Mouse (Mus musculus) heart, postnatal 0 days (tissue): ENCODE measurements around the gene Glcci1. TPM values are rescaled to one million over a fixed set of nuclear protein-coding genes. Genes with fewer than 3 reads are reported as not detected.

Source experiments
- ATAC-seq: fragments of 200-750 bp; cut with Nextera tagmentation; 2 replicates; pipeline ENCODE4 v1.8.0; 2017; ENCODE audit warnings: low read depth, moderate number of reproducible peaks, moderate library complexity; ENCODE audit not compliant: insufficient read depth
- DNase-seq: peaks from one replicate; pipeline ENCODE4 v3.0.0-alpha.2; 2016; ENCODE audit warnings: low spot score
- H3K27ac ChIP-seq: fragments of 300-500 bp; sonication (generic); 2 replicates; pipeline ENCODE4 v1.5.1; 2014; ENCODE audit warnings: low read depth, mild to moderate bottlenecking
- H3K27me3 ChIP-seq: fragments of 300-500 bp; sonication (generic); 2 replicates; pipeline ENCODE4 v1.6.1; 2014; ENCODE audit warnings: low read length, mixed read lengths; ENCODE audit not compliant: control insufficient read depth, insufficient read depth
- H3K36me3 ChIP-seq: fragments of 300-500 bp; sonication (generic); replicated peaks from 2 replicates; pipeline ENCODE4 v1.6.1; 2014; ENCODE audit warnings: low read length, mixed read lengths; ENCODE audit not compliant: control insufficient read depth, insufficient read depth
- H3K4me1 ChIP-seq: fragments of 300-500 bp; sonication (generic); 2 replicates; pipeline ENCODE4 v1.6.1; 2014; ENCODE audit warnings: antibody characterized with exemption; ENCODE audit not compliant: control insufficient read depth, insufficient read depth
- H3K4me2 ChIP-seq: fragments of 300-500 bp; sonication (generic); 2 replicates; pipeline ENCODE4 v1.6.1; 2014; ENCODE audit warnings: low read depth, mild to moderate bottlenecking, low read length, moderate library complexity
- H3K4me3 ChIP-seq: fragments of 300-500 bp; sonication (generic); 2 replicates; pipeline ENCODE4 v1.5.1; 2014; ENCODE audit warnings: low read depth, low read length
- H3K9ac ChIP-seq: fragments of 300-500 bp; sonication (generic); replicated peaks from 2 replicates; pipeline ENCODE4 v1.6.1; 2014; ENCODE audit warnings: low read depth, low read length, mixed read lengths
- H3K9me3 ChIP-seq: fragments of 300-500 bp; sonication (generic); replicated peaks from 2 replicates; pipeline ENCODE4 v1.6.1; 2016; ENCODE audit warnings: low read length; ENCODE audit not compliant: control insufficient read depth
- CTCF ChIP-seq: IDR thresholded peaks from 2 replicates; pipeline ENCODE4 v1.5.1; 2016; ENCODE audit warnings: antibody characterized with exemption, control low read depth, low read depth
- EP300 ChIP-seq: IDR thresholded peaks from 2 replicates; pipeline ENCODE4 v1.6.1; 2016; ENCODE audit warnings: antibody characterized with exemption, low read depth
- WGBS: fragments of 180-500 bp; shearing (Covaris S2); extraction: QIAGEN DNeasy Blood & Tissue Kit; methylation state at CpG from one replicate; pipeline ENCODE4 v1.1.7; 2014; 5-methylcytosine and 5-hydroxymethylcytosine counted together
- polyA plus RNA-seq: library from polyadenylated mRNA; unstranded; fragments of >200 nt; fragmentation: Nextera tagmentation; extraction: Ambion mirVana; gene quantifications from 2 replicates; pipeline ENCODE4 v1.2.1, GENCODE M21; 2015
- total RNA-seq: library from RNA; depleted of rRNA; stranded (reverse); fragments of >200 nt; gene quantifications from 2 replicates; pipeline ENCODE4 v1.2.3, GENCODE M21; 2014; ENCODE audit warnings: low replicate concordance

Gene Glcci1
- total and polyA plus RNA-seq, 2 experiments from 2014 or later = 2.7 to 23.4 TPM

DNA sequence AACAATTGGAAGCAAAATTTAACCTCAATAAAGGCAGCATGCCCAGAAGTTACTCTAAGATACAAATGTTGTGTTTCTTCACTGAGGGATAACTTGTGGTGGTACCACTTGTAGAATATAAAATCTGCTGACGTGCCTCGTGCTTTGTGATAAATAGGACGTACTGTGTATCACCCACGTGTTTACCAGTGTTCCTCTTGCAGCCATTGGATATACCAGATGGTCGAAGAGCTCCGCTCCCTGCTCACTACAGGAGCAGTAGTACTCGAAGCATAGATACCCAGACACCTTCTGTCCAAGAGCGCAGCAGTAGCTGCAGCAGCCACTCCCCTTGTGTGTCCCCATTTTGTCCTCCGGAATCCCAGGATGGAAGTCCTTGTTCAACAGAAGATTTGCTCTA is 73.0 kb downstream of the Glcci1 start:
- H3K4me3 ChIP-seq = no peak overlapping the region
- no peak for DNase-seq
- no peaks in the 10 kb centered on the region; the same call in 1 of the 2 replicates for H3K36me3 ChIP-seq
- H3K9ac ChIP-seq = no peak overlapping the region
- WGBS = 88% methylated on average over 9 of the region's 9 CpGs
- H3K27ac ChIP-seq = no peak overlapping the region
- no peaks in the 10 kb centered on the region for H3K27me3 ChIP-seq
- H3K4me2 ChIP-seq = no peak overlapping the region
- no peaks in the 10 kb centered on the region for H3K4me1 ChIP-seq
- no peak for ATAC-seq
- TF ChIP-seq EP300 = no peak
- no peaks in the 10 kb centered on the region for H3K9me3 ChIP-seq

DNA sequence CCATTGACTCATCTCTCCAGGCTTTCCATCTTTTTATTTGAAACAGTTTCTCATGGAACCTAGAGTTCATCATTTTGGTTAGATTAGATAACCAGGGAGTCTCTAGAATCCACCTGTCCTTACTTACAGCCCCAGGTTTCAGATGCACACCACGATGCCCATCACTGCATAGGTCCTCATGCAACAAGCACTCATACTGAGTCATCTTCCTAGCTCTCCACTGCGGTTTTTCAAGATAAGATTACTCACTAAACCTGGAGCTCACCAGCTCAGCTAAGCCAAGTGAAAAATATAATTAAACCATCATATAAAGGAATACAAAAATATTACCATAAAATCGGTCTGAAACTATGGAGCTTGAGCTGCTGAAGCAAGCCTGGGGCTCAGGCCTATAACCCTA is 74.5 kb downstream of the Glcci1 start:
- ATAC-seq = no peak
- H3K36me3 ChIP-seq = no peaks in the 10 kb centered on the region; the same call in 1 of the 2 replicates
- no peaks in the 10 kb centered on the region for H3K27me3 ChIP-seq
- H3K9me3 ChIP-seq = no peaks in the 10 kb centered on the region
- 56% methylated on average over 3 of the region's 3 CpGs for WGBS
- H3K9ac ChIP-seq = no peak overlapping the region
- no peak overlapping the region for H3K4me2 ChIP-seq
- no peak overlapping the region for H3K4me3 ChIP-seq
- H3K27ac ChIP-seq = no peak overlapping the region
- H3K4me1 ChIP-seq = no peaks in the 10 kb centered on the region
- no peak for DNase-seq
- TF ChIP-seq CTCF = no peak
- TF ChIP-seq EP300 = no peak

DNA sequence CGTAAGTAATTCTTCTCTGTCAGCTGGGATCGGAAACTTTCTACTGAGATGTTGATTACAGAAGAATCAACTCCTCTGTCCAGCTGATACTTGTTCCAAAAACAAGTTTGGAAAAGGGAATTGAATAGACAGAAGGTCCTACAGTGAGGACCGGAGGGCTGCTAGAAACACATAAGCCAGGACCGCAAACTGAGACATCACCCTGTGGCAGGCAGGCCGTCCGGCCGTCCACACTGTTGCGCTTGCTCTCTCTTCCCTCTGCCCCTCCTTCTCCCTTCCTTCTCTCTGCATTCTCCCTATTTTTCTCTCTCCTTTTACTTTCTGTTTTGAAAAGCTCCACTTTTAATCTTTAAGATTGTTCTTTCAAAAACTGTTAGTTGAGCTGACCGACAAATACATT is 82.3 kb downstream of the Glcci1 start:
- ATAC-seq = no peak
- WGBS = 78% methylated on average over 9 of the region's 9 CpGs
- 0 out of 2 replicates have a peak overlapping the region, but pooled peaks have one; percentile 9 for H3K4me2 ChIP-seq

DNA sequence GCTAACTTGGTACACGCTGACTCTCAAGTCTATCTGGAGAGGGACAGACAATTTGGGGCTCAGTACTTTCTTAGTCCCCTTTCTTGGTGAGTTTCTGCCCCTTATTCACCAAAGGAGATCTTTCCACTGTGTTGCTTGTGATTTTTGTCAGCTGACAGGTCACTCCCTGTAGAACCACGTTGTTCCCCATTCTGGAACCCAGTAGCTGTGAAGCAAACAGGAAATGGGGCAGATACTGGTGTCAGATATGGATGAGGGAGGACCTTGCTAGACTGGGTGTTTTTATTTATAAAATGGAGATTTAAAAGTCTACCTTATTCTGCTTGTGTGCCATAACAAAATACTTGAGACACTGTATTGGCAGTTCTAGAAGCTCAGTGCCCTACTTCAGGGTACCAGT is 108.0 kb downstream of the Glcci1 start:
- no peak overlapping the region for H3K27ac ChIP-seq
- ATAC-seq = no peak
- WGBS = 50% methylated on average over 2 of the region's 2 CpGs
- H3K4me2 ChIP-seq = no peak overlapping the region
- no peaks in the 10 kb centered on the region for H3K9me3 ChIP-seq
- no peaks in the 10 kb centered on the region for H3K4me1 ChIP-seq
- no peak for DNase-seq
- no peak overlapping the region for H3K4me3 ChIP-seq
- H3K27me3 ChIP-seq = no peaks in the 10 kb centered on the region
- H3K36me3 ChIP-seq = no peaks in the 10 kb centered on the region
- TF ChIP-seq CTCF (no peak), EP300 (no peak)
- no peak overlapping the region for H3K9ac ChIP-seq

More for the DNA sequence above, 82.3 kb downstream of the Glcci1 start:
- H3K27ac ChIP-seq = no peak overlapping the region
- no peak overlapping the region for H3K9ac ChIP-seq
- TF ChIP-seq EP300 = no peak
- no peak for TF ChIP-seq CTCF
- no peak overlapping the region for H3K4me3 ChIP-seq
- no peaks in the 10 kb centered on the region for H3K4me1 ChIP-seq
- no peaks in the 10 kb centered on the region for H3K27me3 ChIP-seq
- H3K9me3 ChIP-seq = no peaks in the 10 kb centered on the region
- no peak for DNase-seq
- H3K36me3 ChIP-seq = peaks cover 10% of the 10 kb centered on the region; the same call in 1 of the 2 replicates

DNA sequence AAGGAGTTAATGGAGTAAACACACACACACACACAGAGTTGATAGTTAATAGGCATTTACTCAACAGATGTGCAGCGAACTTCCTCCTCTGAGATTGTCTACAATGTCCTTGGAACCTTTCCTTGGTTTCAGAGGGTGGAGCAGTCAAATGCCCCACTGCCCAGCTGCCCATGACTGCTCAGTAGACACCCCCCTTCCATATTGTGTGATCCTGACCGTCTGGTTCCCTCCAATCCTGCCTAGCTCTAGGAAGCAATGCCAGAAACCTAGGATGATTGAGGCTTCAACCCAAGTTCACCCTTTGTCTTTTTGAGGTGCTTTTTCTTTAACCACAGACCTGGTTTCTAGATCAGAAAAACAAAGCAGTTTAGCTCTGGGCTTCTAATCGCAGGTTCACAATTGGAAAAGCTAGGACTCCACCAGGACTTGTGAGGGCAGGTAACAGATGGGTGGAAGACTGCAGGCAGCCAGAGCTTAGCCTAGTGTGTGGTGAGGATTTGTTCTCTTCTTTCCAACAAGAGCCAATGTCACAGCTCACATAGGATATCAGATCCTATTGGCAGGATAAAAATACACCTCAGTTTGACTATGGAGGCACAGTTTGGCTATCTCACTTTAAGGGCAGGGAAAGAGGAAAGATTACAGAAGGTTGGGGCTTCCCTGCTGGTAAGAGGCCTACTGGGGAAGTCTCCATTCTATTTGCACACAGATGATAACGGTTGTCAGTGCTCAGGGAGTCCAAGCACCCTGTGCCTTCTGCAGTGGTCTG is 110.4 kb downstream of the Glcci1 start:
- Histone ChIP-seq H3K4me3 (no peak overlapping the region), H3K4me2 (no peak overlapping the region), H3K9me3 (no peaks in the 10 kb centered on the region), H3K36me3 (no peaks in the 10 kb centered on the region), H3K27me3 (no peaks in the 10 kb centered on the region), H3K27ac (no peak overlapping the region), H3K4me1 (no peaks in the 10 kb centered on the region), H3K9ac (no peak overlapping the region)
- ATAC-seq (no peak), DNase-seq (no peak)
- TF ChIP-seq CTCF = no peak
- 62% methylated on average over 4 of the region's 4 CpGs for WGBS

DNA sequence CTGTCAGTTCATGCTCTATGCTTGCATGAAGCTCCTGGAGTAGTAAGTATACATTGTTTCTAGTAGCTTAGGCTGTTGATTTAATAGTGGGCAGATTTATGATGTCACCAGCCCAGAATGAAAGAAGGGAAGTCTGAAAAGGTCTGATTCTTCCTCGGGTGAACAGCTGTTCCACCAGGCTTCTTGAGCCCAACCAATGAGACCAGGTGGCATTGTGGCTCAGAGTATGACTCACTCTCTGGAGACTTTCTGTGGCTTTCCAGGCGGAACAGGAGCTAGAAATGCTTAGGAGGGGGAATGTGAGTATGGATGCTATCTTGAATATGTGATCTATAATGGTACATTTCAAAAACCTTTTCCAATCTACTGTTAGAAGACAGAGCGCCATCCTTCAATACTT is 113.6 kb downstream of the Glcci1 start:
- Histone ChIP-seq H3K4me2 (no peak overlapping the region), H3K9ac (no peak overlapping the region), H3K4me3 (no peak overlapping the region), H3K27ac (no peak overlapping the region), H3K9me3 (no peaks in the 10 kb centered on the region), H3K4me1 (no peaks in the 10 kb centered on the region), H3K36me3 (no peaks in the 10 kb centered on the region), H3K27me3 (no peaks in the 10 kb centered on the region)
- 68% methylated on average over 3 of the region's 3 CpGs for WGBS
- ATAC-seq (no peak), DNase-seq (no peak)
- TF ChIP-seq EP300 = no peak
- no peak for TF ChIP-seq CTCF
